Mouse (Mus musculus): ENCODE data around the gene Rmnd5b. TPM values are rescaled to one million over a fixed set of nuclear protein-coding genes. Genes with fewer than 3 reads are reported as not detected.
A peak's percentile ranks its signal among the peaks of the same experiment; 100 is the strongest.

Rmnd5b gene
- polyA plus RNA-seq (2012; fragmentation: generic; extraction: Trizol): 41.0 TPM

- H3K36me3 ChIP-seq (ENCODE audit: control insufficient read depth, insufficient read depth): no peaks in the 10 kb centered on the region
- H3K4me3 ChIP-seq: peak within 1 kb of the TSS; percentile 58
- no peaks in the 10 kb centered on the region for H3K79me2 ChIP-seq (ENCODE audit: control insufficient read depth, insufficient read depth)
- TF ChIP-seq TCF3 (IDR thresholded peaks at IDR 0.05; ENCODE audit: insufficient read length, low read depth) (no peak), REST (IDR thresholded peaks at IDR 0.05; ENCODE audit: insufficient read depth, insufficient read length) (no peak), POLR2A (IDR thresholded peaks at IDR 0.05; ENCODE audit: insufficient read length, low read depth) (peak; percentile 73), MYOG (IDR thresholded peaks at IDR 0.05; ENCODE audit: control insufficient read depth in 1 of 3, insufficient read depth in 1 of 3, insufficient read length in 2 of 3, low read depth in 2 of 3) (peak in 1 of 3 experiments; percentile 22), USF1 (IDR thresholded peaks at IDR 0.05; ENCODE audit: low read depth) (no peak), MYOD1 (IDR thresholded peaks at IDR 0.05; ENCODE audit: control insufficient read depth in 1 of 3, insufficient read length in 2 of 3, low read depth in 2 of 3) (peak in 1 of 3 experiments; percentile 3), POLR2AphosphoS2 (IDR thresholded peaks at IDR 0.05; ENCODE audit: insufficient read length, low read depth) (peak; percentile 88), E2F4 (IDR thresholded peaks at IDR 0.05; ENCODE audit: insufficient read depth) (no peak), SRF (IDR thresholded peaks at IDR 0.05; ENCODE audit: control insufficient read depth, insufficient read length, low read depth) (no peak)
- H3ac ChIP-seq (ENCODE audit: control insufficient read depth, insufficient read length): peak within 1 kb of the TSS; percentile 22
- no peaks in the 10 kb centered on the region for H3K27me3 ChIP-seq (ENCODE audit: control insufficient read depth, insufficient read depth, insufficient read length)
- H3K4me2 ChIP-seq (ENCODE audit: low read depth): peak within 1 kb of the TSS; percentile 91
Observed at GRCm38 (mm10) chr11:51635525-51636322, at the start of gene Rmnd5b. Gene Rmnd5b (minus strand): TSS chr11:51635896.

GRCm38 (mm10) chr11:51681976-51682374 is 46.3 kb upstream of the Rmnd5b start:
- peak overlapping the region; percentile 72 for H3K4me2 ChIP-seq (ENCODE audit: low read depth)
- H3K27me3 ChIP-seq (ENCODE audit: control insufficient read depth, insufficient read depth, insufficient read length): no peaks in the 10 kb centered on the region
- no peak overlapping the region for H3K4me3 ChIP-seq
- TF ChIP-seq MYOG (IDR thresholded peaks at IDR 0.05; ENCODE audit: control insufficient read depth in 1 of 3, insufficient read depth in 1 of 3, insufficient read length in 2 of 3, low read depth in 2 of 3): no peak
- TF ChIP-seq POLR2AphosphoS2 (IDR thresholded peaks at IDR 0.05; ENCODE audit: insufficient read length, low read depth): no peak
- TF ChIP-seq TCF12 (IDR thresholded peaks at IDR 0.05; ENCODE audit: insufficient read depth, poor library complexity, severe bottlenecking): no peak
- no peak overlapping the region for H3ac ChIP-seq (ENCODE audit: control insufficient read depth, insufficient read length)
- peaks cover 4% of the 10 kb centered on the region for H3K79me2 ChIP-seq (ENCODE audit: control insufficient read depth, insufficient read depth)
- no peaks in the 10 kb centered on the region for H3K36me3 ChIP-seq (ENCODE audit: control insufficient read depth, insufficient read depth)

- H3K4me2 ChIP-seq (ENCODE audit: low read depth): peak overlapping the region; percentile 72
- TF ChIP-seq MAX (IDR thresholded peaks at IDR 0.05; ENCODE audit: low read depth) (no peak), SRF (IDR thresholded peaks at IDR 0.05; ENCODE audit: control insufficient read depth, insufficient read length, low read depth) (no peak), MYOD1 (IDR thresholded peaks at IDR 0.05; ENCODE audit: control insufficient read depth in 1 of 3, insufficient read length in 2 of 3, low read depth in 2 of 3) (no peak), POLR2AphosphoS2 (IDR thresholded peaks at IDR 0.05; ENCODE audit: insufficient read length, low read depth) (no peak), E2F4 (IDR thresholded peaks at IDR 0.05; ENCODE audit: insufficient read depth) (no peak), TCF12 (IDR thresholded peaks at IDR 0.05; ENCODE audit: insufficient read depth, poor library complexity, severe bottlenecking) (no peak), POLR2A (IDR thresholded peaks at IDR 0.05; ENCODE audit: insufficient read length, low read depth) (no peak), CEBPB (IDR thresholded peaks at IDR 0.05; ENCODE audit: insufficient read depth, poor library complexity, severe bottlenecking) (no peak), REST (IDR thresholded peaks at IDR 0.05; ENCODE audit: insufficient read depth, insufficient read length) (no peak), MYOG (IDR thresholded peaks at IDR 0.05; ENCODE audit: control insufficient read depth in 1 of 3, insufficient read depth in 1 of 3, insufficient read length in 2 of 3, low read depth in 2 of 3) (no peak), USF1 (IDR thresholded peaks at IDR 0.05; ENCODE audit: low read depth) (no peak)
- no peaks in the 10 kb centered on the region for H3K27me3 ChIP-seq (ENCODE audit: control insufficient read depth, insufficient read depth, insufficient read length)
- H3K36me3 ChIP-seq (ENCODE audit: control insufficient read depth, insufficient read depth): no peaks in the 10 kb centered on the region
- no peak overlapping the region for H3ac ChIP-seq (ENCODE audit: control insufficient read depth, insufficient read length)
- no peaks in the 10 kb centered on the region for H3K79me2 ChIP-seq (ENCODE audit: control insufficient read depth, insufficient read depth)
- no peak overlapping the region for H3K4me3 ChIP-seq
Observed at GRCm38 (mm10) chr11:51681324-51681975, 45.8 kb upstream of the Rmnd5b start.

GRCm38 (mm10) chr11:51679466-51679865 is 43.8 kb upstream of the Rmnd5b start:
- no peak overlapping the region for H3ac ChIP-seq (ENCODE audit: control insufficient read depth, insufficient read length)
- H3K4me2 ChIP-seq (ENCODE audit: low read depth): no peak overlapping the region
- H3K4me3 ChIP-seq: no peak overlapping the region
- H3K79me2 ChIP-seq (ENCODE audit: control insufficient read depth, insufficient read depth): no peaks in the 10 kb centered on the region
- no peak for TF ChIP-seq MAX (IDR thresholded peaks at IDR 0.05; ENCODE audit: low read depth)
- TF ChIP-seq MYOG (IDR thresholded peaks at IDR 0.05; ENCODE audit: control insufficient read depth in 1 of 3, insufficient read depth in 1 of 3, insufficient read length in 2 of 3, low read depth in 2 of 3): no peak
- no peak for TF ChIP-seq CEBPB (IDR thresholded peaks at IDR 0.05; ENCODE audit: insufficient read depth, poor library complexity, severe bottlenecking)
- TF ChIP-seq POLR2A (IDR thresholded peaks at IDR 0.05; ENCODE audit: insufficient read length, low read depth): no peak
- no peak for TF ChIP-seq MYOD1 (IDR thresholded peaks at IDR 0.05; ENCODE audit: control insufficient read depth in 1 of 3, insufficient read length in 2 of 3, low read depth in 2 of 3)
- TF ChIP-seq POLR2AphosphoS2 (IDR thresholded peaks at IDR 0.05; ENCODE audit: insufficient read length, low read depth): no peak
- TF ChIP-seq REST (IDR thresholded peaks at IDR 0.05; ENCODE audit: insufficient read depth, insufficient read length): no peak
- TF ChIP-seq USF1 (IDR thresholded peaks at IDR 0.05; ENCODE audit: low read depth): no peak
- TF ChIP-seq TCF12 (IDR thresholded peaks at IDR 0.05; ENCODE audit: insufficient read depth, poor library complexity, severe bottlenecking): no peak
- TF ChIP-seq SRF (IDR thresholded peaks at IDR 0.05; ENCODE audit: control insufficient read depth, insufficient read length, low read depth): no peak
- no peak for TF ChIP-seq E2F4 (IDR thresholded peaks at IDR 0.05; ENCODE audit: insufficient read depth)
- no peak for TF ChIP-seq TCF3 (IDR thresholded peaks at IDR 0.05; ENCODE audit: insufficient read length, low read depth)
- H3K36me3 ChIP-seq (ENCODE audit: control insufficient read depth, insufficient read depth): no peaks in the 10 kb centered on the region
- H3K27me3 ChIP-seq (ENCODE audit: control insufficient read depth, insufficient read depth, insufficient read length): no peaks in the 10 kb centered on the region
